Mouse (Mus musculus): ENCODE results near the gene Otud7a.

- TF ChIP-seq CTCF (IDR thresholded peaks at IDR 0.05) (no peak), POLR2A (IDR thresholded peaks at IDR 0.05; ENCODE audit: insufficient read depth, low read depth, low read length) (no peak), EP300 (IDR thresholded peaks at IDR 0.05; ENCODE audit: insufficient read depth, low read depth, low read length) (no peak)
Measured at GRCm38 (mm10) chr7:63773268-63773667, 328.7 kb downstream of the Otud7a start.

Data from heart, adult 2 months (tissue).